Mouse (Mus musculus): Measurements from ENCODE around the gene Usf1.

Usf1 gene

GRCm38 (mm10) chr1:171410947-171411484 is at the start of gene Usf1:
Gene Usf1 (plus strand): TSS chr1:171411313.
- peak; percentile 85 for DNase-seq (ENCODE audit: extremely low read depth, low read depth)

GRCm38 (mm10) chr1:171365934-171366333 is 45.2 kb upstream of the Usf1 start:
- DNase-seq (ENCODE audit: extremely low read depth, low read depth), result no peak

GRCm38 (mm10) chr1:171369845-171370556 is 41.1 kb upstream of the Usf1 start, which contains the start of gene Nectin4:
Gene Nectin4 (plus strand): TSS chr1:171370099.
- DNase-seq (ENCODE audit: extremely low read depth, low read depth), result no peak

- DNase-seq (ENCODE audit: extremely low read depth, low read depth), result no peak
These were observed 38.2 kb upstream of the Usf1 start for GRCm38 (mm10) chr1:171372880-171373279.

DNA sequence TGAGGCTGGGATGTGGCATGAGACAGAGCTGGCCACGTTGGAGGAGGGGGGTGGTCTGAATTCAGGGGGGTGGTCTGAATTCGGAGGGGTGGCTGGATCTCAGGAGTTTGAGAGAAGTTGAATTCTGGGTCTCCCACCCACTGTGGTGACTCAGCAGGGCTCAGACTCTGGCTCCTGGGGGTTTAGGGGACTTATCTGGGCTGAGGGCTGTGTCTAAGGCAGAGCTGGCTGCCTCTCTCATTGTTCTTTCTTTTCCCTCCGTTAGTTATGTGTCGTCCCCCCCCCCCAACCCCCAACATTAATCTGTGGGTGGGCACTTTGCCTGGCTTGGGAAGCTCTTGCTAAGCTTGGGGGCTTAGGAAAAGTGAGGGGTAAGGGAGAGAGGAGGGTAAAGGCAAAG is 37.2 kb upstream of the Usf1 start:
- no peak for DNase-seq (ENCODE audit: extremely low read depth, low read depth)

- DNase-seq (ENCODE audit: extremely low read depth, low read depth), result no peak
These were observed 35.4 kb upstream of the Usf1 start for GRCm38 (mm10) chr1:171375646-171376097.

- DNase-seq (ENCODE audit: extremely low read depth, low read depth), result no peak
These were observed 32.8 kb upstream of the Usf1 start for GRCm38 (mm10) chr1:171378298-171378697.

DNA sequence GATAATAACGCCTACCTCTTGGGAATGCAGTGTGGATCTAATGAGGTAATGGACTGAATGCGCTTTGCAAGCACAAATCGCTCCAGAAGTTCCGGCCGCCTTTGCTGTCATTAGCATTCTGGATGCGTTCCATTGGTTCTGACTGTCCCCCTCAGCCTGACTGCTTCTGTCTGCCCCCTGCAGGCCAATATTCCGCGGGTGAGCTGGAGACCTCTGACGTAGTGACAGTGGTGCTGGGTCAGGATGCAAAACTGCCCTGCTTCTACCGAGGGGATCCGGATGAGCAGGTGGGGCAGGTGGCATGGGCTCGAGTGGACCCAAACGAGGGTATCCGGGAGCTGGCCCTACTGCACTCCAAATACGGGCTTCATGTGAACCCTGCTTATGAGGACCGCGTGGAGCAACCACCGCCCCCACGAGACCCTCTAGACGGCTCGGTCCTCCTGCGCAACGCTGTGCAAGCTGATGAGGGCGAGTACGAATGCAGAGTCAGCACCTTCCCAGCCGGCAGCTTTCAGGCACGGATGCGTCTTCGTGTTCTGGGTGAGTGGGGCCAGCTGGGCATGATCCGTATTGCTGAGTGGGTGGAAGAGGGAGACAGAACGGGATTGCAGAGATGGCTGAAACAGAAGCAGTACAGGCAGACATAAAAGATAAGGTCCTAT is 31.0 kb upstream of the Usf1 start:
- peak; percentile 60 for DNase-seq (ENCODE audit: extremely low read depth, low read depth)

- peak; percentile 37 for DNase-seq (ENCODE audit: extremely low read depth, low read depth)
These were observed 29.0 kb upstream of the Usf1 start for GRCm38 (mm10) chr1:171382096-171382620.

- DNase-seq (ENCODE audit: extremely low read depth, low read depth), result no peak
These were observed 26.8 kb upstream of the Usf1 start for GRCm38 (mm10) chr1:171384361-171384760.

DNA sequence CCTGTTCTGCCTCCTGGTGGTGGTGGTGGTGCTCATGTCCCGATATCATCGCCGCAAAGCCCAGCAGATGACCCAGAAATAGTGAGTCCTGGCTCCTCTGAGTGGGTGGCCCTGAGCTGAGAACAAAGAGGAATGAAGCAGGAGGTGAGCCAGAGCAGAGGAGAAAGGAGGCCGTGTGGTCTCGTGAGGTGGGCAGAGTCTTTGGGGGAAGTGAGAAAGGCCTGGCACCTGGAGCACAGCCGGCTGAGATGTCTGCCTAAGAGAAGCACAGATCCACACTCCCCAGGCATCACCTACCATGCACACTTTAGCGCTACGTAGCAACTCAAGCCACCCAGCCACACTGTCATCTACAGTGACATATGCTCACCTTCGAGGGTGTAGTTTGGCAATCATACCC is 25.9 kb upstream of the Usf1 start:
- no peak for DNase-seq (ENCODE audit: extremely low read depth, low read depth)

GRCm38 (mm10) chr1:171387099-171387498 is 24.0 kb upstream of the Usf1 start:
- no peak for DNase-seq (ENCODE audit: extremely low read depth, low read depth)

- peak; percentile 96 for DNase-seq (ENCODE audit: extremely low read depth, low read depth)
These were observed 22.6 kb upstream of the Usf1 start, which contains the start of gene Arhgap30 for GRCm38 (mm10) chr1:171388376-171389102. Gene Arhgap30 (plus strand): TSS chr1:171388954.

GRCm38 (mm10) chr1:171390101-171390500 is 21.0 kb upstream of the Usf1 start:
- peak; percentile 90 for DNase-seq (ENCODE audit: extremely low read depth, low read depth)

GRCm38 (mm10) chr1:171401821-171402220 is 9.3 kb upstream of the Usf1 start:
- no peak for DNase-seq (ENCODE audit: extremely low read depth, low read depth)

DNA sequence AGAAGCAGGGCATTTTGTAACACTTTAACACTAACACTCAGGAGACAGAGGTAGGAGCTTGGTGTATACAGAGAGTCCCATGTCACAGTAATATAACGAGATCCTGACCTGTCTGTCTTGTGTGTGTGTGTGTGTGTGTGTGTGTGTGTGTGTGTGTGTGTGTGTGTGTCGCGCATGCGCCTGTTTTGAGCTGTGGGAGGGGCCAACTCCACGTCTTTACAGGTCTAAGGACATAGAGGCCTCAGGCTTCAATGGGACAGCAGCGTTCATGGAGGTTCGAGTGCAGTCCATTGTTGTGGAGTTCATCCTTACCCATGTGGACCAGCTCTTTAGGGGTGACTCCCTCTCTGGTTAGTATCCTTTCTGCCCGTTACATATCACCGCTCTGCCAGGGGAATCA is 8.1 kb upstream of the Usf1 start:
- DNase-seq (ENCODE audit: extremely low read depth, low read depth), result no peak

- DNase-seq (ENCODE audit: extremely low read depth, low read depth), result no peak
These were observed 3.9 kb upstream of the Usf1 start for GRCm38 (mm10) chr1:171407263-171407662.

- DNase-seq (ENCODE audit: extremely low read depth, low read depth), result no peak
These were observed 882 bp upstream of the Usf1 start for GRCm38 (mm10) chr1:171410231-171410630.

DNA sequence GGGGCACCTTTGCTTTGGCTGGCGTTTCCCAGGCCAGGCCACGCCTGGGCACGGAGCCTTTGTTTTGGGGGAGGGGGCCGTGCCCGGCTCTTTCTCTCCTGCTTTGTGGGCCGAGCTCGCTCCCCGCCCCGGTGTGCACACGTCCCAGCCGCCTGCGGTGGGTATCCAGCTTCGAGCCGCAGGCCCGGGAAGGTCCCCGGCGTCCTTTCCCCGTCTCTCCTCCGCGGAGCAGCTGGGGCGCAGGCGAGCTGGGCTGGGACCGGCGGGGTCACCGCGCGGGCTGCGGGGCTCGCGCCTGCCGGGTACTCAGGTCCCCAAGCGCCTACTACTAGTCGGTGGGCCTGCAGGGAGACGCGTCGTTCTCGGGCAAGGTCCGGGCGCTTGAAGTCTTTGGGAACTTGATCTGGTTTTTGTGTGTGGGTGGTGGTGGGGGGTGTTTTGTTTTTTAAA is 404 bp downstream of the Usf1 start:
- no peak for DNase-seq (ENCODE audit: extremely low read depth, low read depth)

GRCm38 (mm10) chr1:171412001-171412441 is 908 bp downstream of the Usf1 start:
- peak; percentile 42 for DNase-seq (ENCODE audit: extremely low read depth, low read depth)

GRCm38 (mm10) chr1:171412446-171412845 is 1.3 kb downstream of the Usf1 start:
- no peak for DNase-seq (ENCODE audit: extremely low read depth, low read depth)

All from MEL-GATA-1-ER (cell line).